Mouse (Mus musculus) Patski (cell line): ENCODE data around the gene Col9a2. TPM values are rescaled to one million over a fixed set of nuclear protein-coding genes. Genes with fewer than 3 reads are reported as not detected.
"Not testable (repeated sequence)": the region's sequence is repeated elsewhere in the genome, so short reads cannot be mapped to it uniquely, and the experiment has no call there.

ENCODE experiments used
- ATAC-seq: fragments of 100-300 bp; one replicate; pipeline ENCODE4 v1.8.0; 2021
- CTCF ChIA-PET: fragments of 350-600 bp; sonication (Branson Sonifier 250); formaldehyde crosslinking; loops from one replicate; lab custom pipeline; 2022; ENCODE audit warnings: inconsistent platforms; lab: Charles Lee
- POLR2A ChIA-PET: fragments of 350-600 bp; sonication (Branson Sonifier 250); formaldehyde crosslinking; loops from one replicate; lab custom pipeline; 2022; ENCODE audit warnings: antibody characterized with exemption, inconsistent platforms; lab: Charles Lee
- DNase-seq: peaks from one replicate; pipeline ENCODE4 v3.0.0-alpha.2; 2011; ENCODE audit warnings: low read depth, low spot score
- H3K27me3 ChIP-seq: fragments of 371-371 bp; one replicate; pipeline ENCODE4 v1.5.1; 2021
- CTCF ChIP-seq: fragments of 100-300 bp; IDR thresholded peaks from one replicate; pipeline ENCODE4 v1.5.1; 2021
- in situ Hi-C: fragments of 300-500 bp; cut with MboI; formaldehyde crosslinking; loops from 3 replicates; pipeline ENCODE4 v1.11.1; 2018; ENCODE audit warnings: low pct_unique_long_range_greater_than_20kb, mixed read lengths
- polyA plus RNA-seq: library from polyadenylated mRNA; unstranded; gene quantifications from one replicate; pipeline ENCODE4 v1.2.3, GENCODE M21; 2021

Col9a2 gene
- polyA plus RNA-seq, 1 experiment from 2014 or later = 0.05 TPM

GRCm38 (mm10) chr4:121040323-121040722, 1.1 kb downstream of the Col9a2 start:
- DNase-seq (no peak), ATAC-seq (no peak)
- TF ChIP-seq CTCF = no peak
- CTCF ChIA-PET = no interaction called here
- POLR2A ChIA-PET = no interaction called here
- in situ Hi-C loops = loop anchor here (10.0 to 25.0 kb wide), 2 partner anchors 184 to 1597 kb away; no protein-coding TSS in a partner anchor
- H3K27me3 ChIP-seq = peaks cover 12% of the 10 kb centered on the region

- ChIA-PET CTCF (no interaction called here), POLR2A (no interaction called here)
- peak; percentile 67 for TF ChIP-seq CTCF
- no peak for DNase-seq
- in situ Hi-C loops = loop anchor here (10.0 to 25.0 kb wide), 2 partner anchors 184 to 1596 kb away; no protein-coding TSS in a partner anchor
- peaks cover 12% of the 10 kb centered on the region for H3K27me3 ChIP-seq
- ATAC-seq = no peak
Observed at GRCm38 (mm10) chr4:121040897-121041671, 1.9 kb downstream of the Col9a2 start.

- H3K27me3 ChIP-seq = peaks cover 12% of the 10 kb centered on the region
- in situ Hi-C loops = loop anchor here (10.0 to 25.0 kb wide), 2 partner anchors 182 to 1595 kb away; no protein-coding TSS in a partner anchor
- ATAC-seq (no peak), DNase-seq (no peak)
- ChIA-PET POLR2A (no interaction called here), CTCF (no interaction called here)
- no peak for TF ChIP-seq CTCF
Observed at GRCm38 (mm10) chr4:121042472-121042871, 3.3 kb downstream of the Col9a2 start.

- no peak for ATAC-seq
- POLR2A ChIA-PET = no interaction called here
- no peak for TF ChIP-seq CTCF
- DNase-seq = no peak
- in situ Hi-C loops = loop anchor here (10.0 to 25.0 kb wide), 2 partner anchors 182 to 1594 kb away; no protein-coding TSS in a partner anchor
- H3K27me3 ChIP-seq = peaks cover 12% of the 10 kb centered on the region
- CTCF ChIA-PET = no interaction called here
Observed at GRCm38 (mm10) chr4:121042946-121043345, 3.8 kb downstream of the Col9a2 start.

GRCm38 (mm10) chr4:121051863-121052262, 12.7 kb downstream of the Col9a2 start:
- POLR2A ChIA-PET = interaction anchor here (0.7 kb wide), 1 partner anchor 1830 kb away, joined by 3 read pairs; no protein-coding TSS in a partner anchor
- in situ Hi-C loops = no loop called here

GRCm38 (mm10) chr4:121052454-121053323, 13.5 kb downstream of the Col9a2 start:
- ATAC-seq = no peak
- DNase-seq = no peak
- in situ Hi-C loops = no loop called here
- CTCF ChIA-PET = no interaction called here
- H3K27me3 ChIP-seq = no peaks in the 10 kb centered on the region
- POLR2A ChIA-PET = no interaction called here
- TF ChIP-seq CTCF = no peak

More at GRCm38 (mm10) chr4:121051863-121052262, 12.7 kb downstream of the Col9a2 start:
- TF ChIP-seq CTCF = no peak
- no peaks in the 10 kb centered on the region for H3K27me3 ChIP-seq
- CTCF ChIA-PET = no interaction called here
- no peak for DNase-seq
- ATAC-seq = no peak

GRCm38 (mm10) chr4:121056342-121056741, 17.2 kb downstream of the Col9a2 start:
- in situ Hi-C loops = no loop called here
- H3K27me3 ChIP-seq = no peaks in the 10 kb centered on the region
- ChIA-PET CTCF (interaction anchor here (0.8 to 1.0 kb wide), 2 partner anchors 12 to 203 kb away, joined by 3 to 4 read pairs; no protein-coding TSS in a partner anchor), POLR2A (no interaction called here)
- ATAC-seq = no peak
- DNase-seq = no peak
- TF ChIP-seq CTCF = peak; percentile 68

- in situ Hi-C loops = no loop called here
- ATAC-seq = no peak
- ChIA-PET POLR2A (no interaction called here), CTCF (no interaction called here)
- DNase-seq = no peak
- H3K27me3 ChIP-seq = no peaks in the 10 kb centered on the region
- TF ChIP-seq CTCF = no peak
Observed at GRCm38 (mm10) chr4:121057032-121057431, 17.8 kb downstream of the Col9a2 start.

GRCm38 (mm10) chr4:121059218-121059617, 20.0 kb downstream of the Col9a2 start:
- ATAC-seq, CTCF ChIA-PET, DNase-seq, H3K27me3 ChIP-seq, in situ Hi-C loops, POLR2A ChIA-PET: not testable (repeated sequence)

GRCm38 (mm10) chr4:121065336-121065735, 26.2 kb downstream of the Col9a2 start:
- POLR2A ChIA-PET = no interaction called here
- no peak for DNase-seq
- no peaks in the 10 kb centered on the region for H3K27me3 ChIP-seq
- in situ Hi-C loops = no loop called here
- TF ChIP-seq CTCF = no peak
- no peak for ATAC-seq
- CTCF ChIA-PET = no interaction called here
